Mouse (Mus musculus) cerebellum, postnatal 25 days (tissue): ENCODE measurements at regions not wholly inside any gene's neighbourhood (a gene's known extent, or its start where the extent isn't known, plus 50 kb on each side); places are given as distances from the start of the nearest gene placed in this dataset.

ENCODE experiments used
- DNase-seq, 2 experiments: peaks; one replicate each; pipeline ENCODE4 v3.0.0; 2021; ENCODE audit warnings: mixed read lengths in 2 of 2

DNA sequence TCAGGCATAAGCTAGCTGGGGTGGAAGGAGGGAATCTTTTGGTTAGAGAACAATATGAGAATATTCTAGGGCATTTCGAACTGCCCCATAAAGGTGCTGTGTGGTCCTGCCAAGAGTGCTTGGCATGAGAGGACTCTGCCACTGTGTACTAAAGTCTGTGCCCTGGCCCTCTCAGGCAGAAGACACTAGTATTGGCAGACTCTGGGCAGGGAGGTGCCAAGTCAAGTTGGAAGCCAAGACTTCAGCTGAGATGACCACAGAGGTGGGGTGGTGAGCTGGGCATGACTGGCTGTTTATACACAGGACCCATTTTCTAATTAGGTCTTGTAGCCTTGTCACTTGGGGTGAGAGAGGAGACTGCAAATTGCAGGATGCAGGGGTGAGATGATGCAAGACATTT, 104.4 kb upstream of the Glra1 start:
- peak; percentile 87 for DNase-seq

DNA sequence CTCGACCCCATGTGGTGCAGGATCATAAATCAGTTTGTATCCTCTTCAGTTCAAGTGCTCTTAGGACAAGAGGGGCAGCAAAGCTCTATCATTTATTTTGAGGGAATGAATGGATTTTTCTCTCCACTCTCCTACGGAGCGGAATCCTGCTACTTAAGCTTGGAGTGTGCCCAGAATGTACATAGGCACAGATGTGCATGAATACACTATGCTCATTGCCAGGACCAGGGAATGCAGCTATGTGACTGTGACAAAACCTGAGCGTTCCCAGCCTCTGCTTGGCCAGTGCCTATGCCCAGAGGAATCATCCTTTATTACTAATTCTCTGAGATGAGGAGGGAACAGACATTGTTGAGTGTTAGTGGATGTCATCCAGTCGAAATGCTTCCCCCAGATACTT, 99.5 kb upstream of the Glra1 start:
- no peak for DNase-seq

DNA sequence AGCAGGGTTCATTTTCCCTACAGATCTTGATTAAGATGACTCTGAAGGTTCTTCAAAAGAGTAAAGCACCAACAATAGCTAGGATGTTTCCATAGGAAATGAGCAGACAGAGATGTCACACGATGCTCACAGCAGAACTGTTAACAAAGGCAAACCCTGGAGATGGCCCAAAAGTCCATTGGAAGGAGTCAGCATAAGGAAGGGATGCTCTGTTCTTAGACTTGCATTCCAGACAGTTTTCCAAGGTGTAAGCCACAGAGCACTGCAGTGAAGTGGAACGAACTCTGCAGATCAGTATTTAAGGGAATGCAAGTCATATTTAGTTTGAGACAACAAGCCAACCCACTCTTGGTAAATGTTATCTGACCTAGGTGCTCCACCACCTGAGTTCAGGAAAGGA, 93.9 kb upstream of the Glra1 start:
- DNase-seq, result no peak

DNA sequence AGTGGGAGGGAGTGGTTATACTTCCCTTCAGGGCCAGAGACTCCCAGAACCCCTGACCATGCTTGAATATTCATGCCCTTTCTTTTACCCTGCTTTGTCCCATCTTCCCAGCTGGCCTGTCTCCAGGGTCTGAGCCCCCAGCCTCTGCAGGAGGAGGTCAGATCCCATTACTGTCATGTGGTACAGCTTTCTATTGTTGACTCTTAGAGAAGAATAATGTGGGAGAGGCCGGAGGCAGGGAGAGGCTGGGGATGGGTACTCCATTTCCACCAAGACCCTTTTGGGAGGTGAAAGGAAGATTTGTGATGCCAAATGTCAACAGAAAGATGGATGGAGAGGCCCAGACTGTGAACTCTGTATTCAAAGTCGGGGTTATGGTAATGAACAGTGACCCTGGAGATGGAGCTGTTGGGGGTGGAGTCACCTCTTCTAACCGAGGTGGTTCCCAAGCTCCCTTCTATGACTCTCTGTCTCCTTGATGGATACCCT, 77.1 kb upstream of the Glra1 start:
- DNase-seq, result no peak

DNA sequence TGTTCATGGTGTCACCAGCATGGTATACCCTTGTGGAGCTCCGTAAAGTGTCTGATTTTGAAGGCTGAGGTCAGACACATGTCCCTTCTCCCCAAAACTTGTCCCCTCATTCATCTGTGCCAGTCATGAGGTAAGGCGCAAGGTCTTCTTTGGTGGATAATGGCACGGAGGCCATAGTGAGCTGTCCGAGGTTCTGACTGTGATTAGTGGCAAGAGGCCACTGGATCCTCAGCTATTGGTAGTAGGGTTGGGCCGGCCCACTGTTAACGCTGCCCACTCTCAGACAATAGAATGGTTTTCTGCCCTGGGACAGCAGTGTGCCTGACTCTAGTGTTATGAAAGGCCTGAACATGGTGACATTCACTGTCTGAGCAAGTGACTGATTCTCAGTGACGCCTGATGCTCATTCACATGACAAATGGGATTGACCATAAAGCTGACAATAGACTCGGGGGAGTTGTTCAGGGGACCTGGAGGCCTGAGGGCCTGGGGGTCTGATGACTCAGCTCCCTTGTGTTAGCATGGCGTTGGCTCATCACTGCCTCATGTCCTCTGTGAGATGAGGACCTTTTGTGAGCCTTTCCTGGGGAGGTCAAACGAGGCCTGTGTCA, 74.5 kb upstream of the Glra1 start:
- DNase-seq, result no peak

DNA sequence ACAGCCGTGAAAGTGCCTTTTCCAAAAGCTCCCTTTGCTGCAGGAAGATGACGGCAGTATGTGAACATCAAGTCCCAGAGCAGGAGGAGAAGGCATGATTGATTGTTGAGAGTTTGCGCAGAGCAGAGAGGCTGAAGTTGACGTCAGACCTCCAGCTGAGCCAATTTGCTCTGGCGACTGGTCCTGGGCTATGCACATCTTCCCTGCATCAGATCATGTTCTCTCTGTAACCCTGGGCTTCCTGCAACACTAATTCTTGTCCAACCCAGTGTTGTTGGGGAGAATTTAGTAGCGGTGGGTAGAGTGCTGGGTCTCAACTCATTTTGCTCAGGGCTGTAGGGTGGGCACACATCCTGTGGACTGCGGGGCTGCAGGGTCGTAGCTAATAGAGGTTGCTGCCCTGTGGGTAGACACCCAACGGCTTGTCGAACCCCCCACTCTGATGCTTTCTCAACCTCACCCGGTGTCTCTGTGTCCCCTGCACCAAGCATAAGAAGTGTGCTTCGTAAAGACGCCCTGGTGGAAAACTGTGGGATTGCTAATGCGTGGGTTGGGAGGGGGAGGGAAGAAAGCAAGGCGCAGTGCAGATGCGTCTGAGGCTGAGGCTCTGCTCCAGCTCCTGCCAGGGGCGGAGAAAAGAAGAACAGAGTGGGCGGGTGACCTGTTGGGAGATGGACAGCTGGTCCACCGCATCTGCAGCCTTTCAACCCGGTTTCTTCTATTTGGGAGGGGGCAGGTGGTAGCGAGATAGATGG, 73.4 kb upstream of the Glra1 start:
- no peak for DNase-seq

DNA sequence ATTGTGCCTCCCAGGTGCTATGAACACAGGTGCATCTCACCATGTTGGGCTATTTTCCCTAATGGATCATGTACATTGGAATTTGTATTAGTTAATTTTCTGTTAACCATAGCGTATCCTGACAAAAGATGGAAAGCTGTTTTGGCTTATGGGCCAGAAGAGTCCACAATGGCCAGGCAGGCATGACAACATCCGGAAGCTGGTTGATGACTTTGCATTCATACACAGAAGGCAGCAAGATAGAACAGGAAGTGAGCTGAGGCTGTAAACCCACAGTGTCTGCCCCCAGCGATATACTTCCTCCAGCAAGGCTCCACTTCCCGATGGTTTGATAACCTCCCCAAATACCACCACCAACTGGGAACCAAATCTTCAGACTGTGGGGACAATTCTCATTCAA, 55.1 kb upstream of the Glra1 start:
- DNase-seq, result no peak

DNA sequence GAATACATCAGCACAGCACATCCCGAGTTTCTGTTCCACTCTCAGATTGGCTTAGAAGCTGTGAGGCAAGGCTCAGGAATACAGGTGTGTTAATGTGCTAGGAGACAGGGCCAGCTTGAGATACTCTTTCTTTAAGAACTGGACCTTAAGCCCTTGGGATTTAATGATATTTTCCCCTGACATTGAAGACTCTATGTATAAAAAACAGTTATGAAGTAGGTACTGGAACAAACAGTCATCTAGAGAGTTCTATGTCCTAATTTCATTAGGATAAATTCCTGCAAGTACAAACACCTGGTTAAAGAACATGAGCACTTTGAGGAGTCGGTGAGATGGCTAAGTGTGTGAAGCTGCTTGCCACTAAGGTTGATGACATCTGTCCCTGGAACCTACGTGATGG, 54.3 kb upstream of the Glra1 start:
- DNase-seq, result no peak
